Mouse (Mus musculus) stomach, postnatal 0 days (tissue): ENCODE results near the gene Creb5. TPM values are rescaled to one million over a fixed set of nuclear protein-coding genes. Genes with fewer than 3 reads are reported as not detected.

ENCODE experiments used
- ATAC-seq: fragments of 200-750 bp; cut with Nextera tagmentation; 2 replicates; pipeline ENCODE4 v1.8.0; 2017; ENCODE audit not compliant: low FRiP score, low TSS enrichment
- DNase-seq: peaks from one replicate; pipeline ENCODE4 v3.0.0-alpha.2; 2016; ENCODE audit warnings: low spot score
- H3K27ac ChIP-seq: fragments of 300-500 bp; sonication (generic); replicated peaks from 2 replicates; pipeline ENCODE4 v1.5.1; 2014; ENCODE audit warnings: mild to moderate bottlenecking, control low read depth
- H3K27me3 ChIP-seq: fragments of 300-500 bp; sonication (generic); 2 replicates; pipeline ENCODE4 v1.6.1; 2014; ENCODE audit warnings: low read length; ENCODE audit not compliant: control insufficient read depth, insufficient read depth
- H3K36me3 ChIP-seq: fragments of 300-500 bp; sonication (generic); 2 replicates; pipeline ENCODE4 v1.6.1; 2014; ENCODE audit warnings: low read length, mixed read lengths; ENCODE audit not compliant: control insufficient read depth, insufficient read depth
- H3K4me1 ChIP-seq: fragments of 300-500 bp; sonication (generic); replicated peaks from 2 replicates; pipeline ENCODE4 v1.6.1; 2014; ENCODE audit warnings: antibody characterized with exemption; ENCODE audit not compliant: control insufficient read depth, insufficient read depth
- H3K4me2 ChIP-seq: fragments of 300-500 bp; sonication (generic); replicated peaks from 2 replicates; pipeline ENCODE4 v1.6.1; 2014; ENCODE audit warnings: low read depth, mild to moderate bottlenecking, control low read depth, moderate library complexity
- H3K4me3 ChIP-seq: fragments of 300-500 bp; sonication (generic); 2 replicates; pipeline ENCODE4 v1.5.1; 2014; ENCODE audit warnings: low read depth, low read length, control low read depth
- H3K9ac ChIP-seq: fragments of 300-500 bp; sonication (generic); 2 replicates; pipeline ENCODE4 v1.6.1; 2014; ENCODE audit warnings: mild to moderate bottlenecking, low read length, control low read depth, mixed read lengths
- H3K9me3 ChIP-seq: fragments of 300-500 bp; sonication (generic); 2 replicates; pipeline ENCODE4 v1.6.1; 2016; ENCODE audit warnings: low read length; ENCODE audit not compliant: control insufficient read depth
- CTCF ChIP-seq: IDR thresholded peaks from 2 replicates; pipeline ENCODE4 v1.5.1; 2016; ENCODE audit warnings: antibody characterized with exemption, low read depth, mild to moderate bottlenecking, moderate library complexity
- EP300 ChIP-seq: optimal IDR thresholded peaks from 2 replicates; pipeline ENCODE3; 2016; ENCODE audit warnings: antibody characterized with exemption
- WGBS: fragments of 180-500 bp; shearing (Covaris S2); extraction: QIAGEN DNeasy Blood & Tissue Kit; methylation state at CpG from one replicate; pipeline ENCODE4 v1.1.7; 2014; 5-methylcytosine and 5-hydroxymethylcytosine counted together
- polyA plus RNA-seq: library from polyadenylated mRNA; unstranded; fragments of >200 nt; fragmentation: Nextera tagmentation; extraction: Ambion mirVana; gene quantifications from 2 replicates; pipeline ENCODE4 v1.2.1, GENCODE M21; 2015

Creb5 gene
- polyA plus RNA-seq, 1 experiment from 2014 or later, result 3.2 TPM

DNA sequence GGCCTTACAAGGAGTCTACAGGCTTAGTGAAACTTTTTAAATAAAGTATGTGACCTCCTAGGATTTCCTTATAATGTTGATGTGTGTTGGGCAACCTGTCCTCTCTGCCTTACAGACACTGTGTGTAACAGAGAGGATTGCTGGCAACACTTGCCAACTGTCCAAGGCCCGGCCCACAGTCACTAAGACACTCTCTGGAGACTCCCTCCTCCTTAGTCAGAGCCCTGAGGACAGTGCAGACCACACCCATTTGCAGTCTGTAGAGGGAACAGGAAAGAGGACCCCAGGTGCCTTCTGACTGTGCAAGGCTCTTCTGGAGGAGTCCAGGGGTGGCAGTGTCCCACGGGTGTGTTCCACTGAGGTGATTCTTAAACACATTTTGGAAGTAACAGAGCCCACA, 397.3 kb downstream of the Creb5 start:
- Histone ChIP-seq H3K27ac (no peak overlapping the region), H3K4me3 (no peak overlapping the region), H3K36me3 (no peaks in the 10 kb centered on the region), H3K9ac (no peak overlapping the region), H3K4me2 (no peak overlapping the region), H3K9me3 (no peaks in the 10 kb centered on the region), H3K4me1 (no peaks in the 10 kb centered on the region), H3K27me3 (no peaks in the 10 kb centered on the region)
- 68% methylated on average over 2 of the region's 2 CpGs for WGBS
- TF ChIP-seq EP300 (no peak), CTCF (no peak)
- no peak for DNase-seq
- no peak for ATAC-seq

DNA sequence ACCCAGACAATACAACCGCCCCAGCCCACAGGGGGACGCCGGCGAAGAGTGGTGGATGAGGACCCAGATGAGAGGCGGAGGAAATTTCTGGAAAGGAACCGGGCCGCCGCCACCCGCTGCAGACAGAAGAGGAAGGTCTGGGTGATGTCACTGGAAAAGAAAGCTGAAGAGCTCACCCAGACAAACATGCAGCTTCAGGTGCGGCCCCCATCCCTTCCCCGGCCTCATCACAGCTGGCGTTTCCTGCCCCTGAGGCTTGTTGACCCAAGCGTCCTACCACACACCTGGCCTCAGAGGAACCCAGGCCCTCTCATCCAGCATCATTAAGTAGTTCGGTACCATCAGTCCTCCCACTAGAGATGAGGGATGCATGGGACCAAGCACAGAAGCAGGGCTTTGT, 398.3 kb downstream of the Creb5 start:
- H3K4me3 ChIP-seq, result no peak overlapping the region
- no peaks in the 10 kb centered on the region for H3K9me3 ChIP-seq
- DNase-seq (no peak), ATAC-seq (no peak)
- H3K36me3 ChIP-seq, result no peaks in the 10 kb centered on the region
- WGBS, result 91% methylated on average over 14 of the region's 14 CpGs
- H3K27ac ChIP-seq, result no peak overlapping the region
- H3K27me3 ChIP-seq, result no peaks in the 10 kb centered on the region
- TF ChIP-seq CTCF (no peak), EP300 (no peak)
- no peaks in the 10 kb centered on the region for H3K4me1 ChIP-seq
- no peak overlapping the region for H3K4me2 ChIP-seq
- no peak overlapping the region for H3K9ac ChIP-seq

DNA sequence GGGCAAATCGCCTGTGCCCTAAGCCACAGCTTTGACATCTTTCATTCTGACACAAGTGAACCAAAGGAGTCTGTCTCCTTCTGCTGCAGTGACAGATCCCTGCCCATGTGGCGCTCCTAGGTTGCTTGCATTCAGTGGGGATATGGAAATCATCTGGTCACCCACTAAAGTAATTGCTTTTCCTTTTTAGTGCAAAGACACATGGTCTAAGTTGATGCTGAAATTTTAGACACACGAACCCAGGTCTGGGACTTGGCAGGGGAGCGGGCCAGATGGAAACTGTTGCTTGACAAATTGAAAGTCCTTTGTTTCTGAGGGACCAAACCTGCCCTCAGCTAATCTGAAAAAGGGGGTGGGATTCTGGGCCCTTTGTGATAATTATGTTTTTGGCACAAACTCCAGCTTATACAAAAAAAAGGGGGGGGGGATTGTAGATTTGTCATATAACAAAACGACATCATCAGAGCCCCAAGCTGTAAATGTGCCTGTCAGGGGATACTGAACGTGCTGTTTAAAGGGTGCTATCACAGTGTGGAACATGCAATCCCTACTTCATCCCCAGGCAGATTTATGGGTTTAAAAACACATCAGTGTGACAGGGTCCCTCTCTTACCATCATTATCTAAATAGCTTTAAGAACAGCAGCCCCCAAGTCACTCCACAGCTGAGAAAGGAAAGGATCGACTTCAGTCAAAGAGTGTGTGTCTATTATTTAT, 401.9 kb downstream of the Creb5 start:
- H3K4me1 ChIP-seq, result no peaks in the 10 kb centered on the region
- no peak overlapping the region for H3K27ac ChIP-seq
- no peaks in the 10 kb centered on the region for H3K36me3 ChIP-seq
- no peak for TF ChIP-seq EP300
- no peak for TF ChIP-seq CTCF
- H3K27me3 ChIP-seq, result no peaks in the 10 kb centered on the region
- H3K4me2 ChIP-seq, result no peak overlapping the region
- no peak overlapping the region for H3K4me3 ChIP-seq
- 60% methylated on average over 7 of the region's 7 CpGs for WGBS
- ATAC-seq (no peak), DNase-seq (no peak)
- H3K9me3 ChIP-seq, result no peaks in the 10 kb centered on the region
- H3K9ac ChIP-seq, result no peak overlapping the region

DNA sequence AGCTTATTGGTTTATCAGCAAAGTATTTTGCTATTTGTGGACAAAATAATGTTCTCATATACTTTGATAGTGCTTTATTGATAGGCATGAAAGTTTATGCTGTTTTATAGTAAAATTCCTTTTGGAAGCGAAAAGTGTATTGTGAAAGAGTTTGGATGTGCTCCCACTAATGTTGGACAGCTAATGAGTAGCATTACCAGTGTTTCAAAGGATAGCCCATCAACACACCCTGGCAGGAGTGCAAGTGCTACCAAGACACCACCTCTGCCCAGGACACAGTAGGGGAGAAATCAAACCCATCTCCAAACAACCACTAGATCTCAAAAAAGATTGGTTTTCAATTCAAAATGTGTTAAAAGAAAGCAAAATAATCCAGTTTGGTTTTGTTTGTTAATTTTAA, 403.9 kb downstream of the Creb5 start:
- Histone ChIP-seq H3K4me3 (no peak overlapping the region), H3K36me3 (no peaks in the 10 kb centered on the region), H3K27me3 (no peaks in the 10 kb centered on the region), H3K9ac (no peak overlapping the region), H3K4me2 (no peak overlapping the region), H3K9me3 (no peaks in the 10 kb centered on the region), H3K27ac (no peak overlapping the region), H3K4me1 (no peaks in the 10 kb centered on the region)
- DNase-seq (no peak), ATAC-seq (no peak)
- WGBS, result 78% methylated on average over 1 of the region's 1 CpGs
- TF ChIP-seq CTCF (no peak), EP300 (no peak)

DNA sequence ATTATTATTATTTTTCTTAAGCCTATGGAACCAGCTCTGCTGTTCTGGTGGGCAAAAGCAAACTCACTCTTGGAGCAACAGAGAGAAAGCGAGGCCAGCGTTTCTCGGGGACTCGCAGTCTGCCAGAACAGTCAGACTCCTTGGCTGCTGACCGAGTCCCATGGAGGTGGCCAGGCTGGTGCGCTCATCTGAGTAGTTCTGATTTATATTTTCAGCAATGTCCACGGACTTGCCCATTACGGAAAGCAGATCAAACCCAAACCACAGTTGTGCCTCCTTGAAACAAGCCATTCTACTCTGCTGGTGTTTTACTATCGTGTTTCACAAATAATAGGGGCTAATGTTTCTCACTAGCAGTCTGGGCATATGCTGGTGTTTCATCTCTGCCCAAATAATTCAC, 408.1 kb downstream of the Creb5 start:
- Histone ChIP-seq H3K4me2 (no peak overlapping the region), H3K36me3 (no peaks in the 10 kb centered on the region), H3K9ac (no peak overlapping the region), H3K27me3 (no peaks in the 10 kb centered on the region), H3K9me3 (no peaks in the 10 kb centered on the region), H3K4me3 (no peak overlapping the region), H3K27ac (no peak overlapping the region), H3K4me1 (no peaks in the 10 kb centered on the region)
- 85% methylated on average over 9 of the region's 9 CpGs for WGBS
- ATAC-seq, result no peak
- DNase-seq, result no peak
- TF ChIP-seq CTCF (no peak), EP300 (no peak)

DNA sequence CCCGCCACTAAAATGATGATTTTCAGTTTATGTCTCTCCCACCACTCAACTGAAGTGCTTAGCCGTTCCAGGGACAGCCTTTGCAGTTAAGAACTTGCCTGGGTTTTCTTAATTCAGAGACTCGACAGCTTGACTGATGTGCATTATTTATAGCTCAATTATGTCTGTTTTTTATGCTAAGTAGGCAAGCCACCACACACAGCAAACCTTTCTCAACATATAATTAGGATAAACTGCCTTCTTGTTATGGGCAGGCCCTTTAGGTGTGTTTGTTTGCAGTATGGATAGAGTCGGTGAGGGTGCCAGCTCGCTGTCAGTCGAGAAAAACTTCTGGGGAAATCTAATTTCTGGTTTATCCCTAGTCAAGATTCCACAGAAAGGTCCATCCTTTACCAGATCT, 409.4 kb downstream of the Creb5 start:
- 61% methylated on average over 6 of the region's 6 CpGs for WGBS
- H3K27me3 ChIP-seq, result no peaks in the 10 kb centered on the region
- H3K9me3 ChIP-seq, result no peaks in the 10 kb centered on the region
- H3K4me1 ChIP-seq, result no peaks in the 10 kb centered on the region
- H3K4me2 ChIP-seq, result no peak overlapping the region
- no peaks in the 10 kb centered on the region for H3K36me3 ChIP-seq
- no peak overlapping the region for H3K4me3 ChIP-seq
- DNase-seq, result no peak
- TF ChIP-seq CTCF (no peak), EP300 (no peak)
- no peak overlapping the region for H3K27ac ChIP-seq
- no peak overlapping the region for H3K9ac ChIP-seq
- no peak for ATAC-seq
